Mouse (Mus musculus) hindbrain, embryonic 14.5 days (tissue): ENCODE measurements around the gene Ascc2. TPM values are rescaled to one million over a fixed set of nuclear protein-coding genes. Genes with fewer than 3 reads are reported as not detected.

Experiments used
- ATAC-seq: fragments of 200-750 bp; cut with Nextera tagmentation; 2 replicates; pipeline ENCODE4 v1.8.0; 2017; ENCODE audit warnings: moderate number of reproducible peaks, mild to moderate bottlenecking, moderate TSS enrichment, moderate library complexity; ENCODE audit not compliant: low FRiP score
- DNase-seq: peaks from one replicate; pipeline ENCODE4 v3.0.0-alpha.2; 2015; ENCODE audit warnings: low spot score
- H3K27ac ChIP-seq: fragments of 300-500 bp; sonication (generic); 2 replicates; pipeline ENCODE4 v1.5.1; 2014; ENCODE audit warnings: mild to moderate bottlenecking, moderate library complexity
- H3K27me3 ChIP-seq: fragments of 300-500 bp; sonication (generic); 2 replicates; pipeline ENCODE4 v1.6.1; 2014; ENCODE audit warnings: mild to moderate bottlenecking, low read length, mixed read lengths; ENCODE audit not compliant: control insufficient read depth, insufficient read depth
- H3K36me3 ChIP-seq: fragments of 300-500 bp; sonication (generic); replicated peaks from 2 replicates; pipeline ENCODE4 v1.6.1; 2014; ENCODE audit not compliant: control insufficient read depth, insufficient read depth
- H3K4me1 ChIP-seq: fragments of 300-500 bp; sonication (generic); replicated peaks from 2 replicates; pipeline ENCODE4 v1.6.1; 2014; ENCODE audit warnings: antibody characterized with exemption, low read length, mixed read lengths; ENCODE audit not compliant: control insufficient read depth, insufficient read depth
- H3K4me2 ChIP-seq: fragments of 300-500 bp; sonication (generic); replicated peaks from 2 replicates; pipeline ENCODE4 v1.6.1; 2014; ENCODE audit warnings: mild to moderate bottlenecking, moderate library complexity
- H3K4me3 ChIP-seq: fragments of 300-500 bp; sonication (generic); replicated peaks from 2 replicates; pipeline ENCODE4 v1.5.1; 2014; ENCODE audit warnings: mild to moderate bottlenecking, low read length
- H3K9ac ChIP-seq: fragments of 300-500 bp; sonication (generic); 2 replicates; pipeline ENCODE4 v1.6.1; 2014
- H3K9me3 ChIP-seq: fragments of 300-500 bp; sonication (generic); 2 replicates; pipeline ENCODE4 v1.6.1; 2016; ENCODE audit warnings: low read length; ENCODE audit not compliant: control insufficient read depth
- WGBS: fragments of 180-500 bp; shearing (Covaris S2); extraction: QIAGEN DNeasy Blood & Tissue Kit; methylation state at CpG from one replicate; pipeline ENCODE4 v1.1.7; 2014; 5-methylcytosine and 5-hydroxymethylcytosine counted together
- polyA plus RNA-seq: library from polyadenylated mRNA; unstranded; fragments of >200 nt; fragmentation: Nextera tagmentation; extraction: Ambion mirVana; gene quantifications from 2 replicates; pipeline ENCODE4 v1.2.1, GENCODE M21; 2014

Gene Ascc2
- polyA plus RNA-seq, 1 experiment from 2014 or later, result 20.2 TPM

- peaks cover 26% of the 10 kb centered on the region; the same call in 1 of the 2 replicates for H3K36me3 ChIP-seq
- H3K27me3 ChIP-seq, result no peaks in the 10 kb centered on the region
- no peak overlapping the region for H3K9ac ChIP-seq
- no peak overlapping the region for H3K4me3 ChIP-seq
- H3K4me2 ChIP-seq, result no peak overlapping the region
- peaks cover 6% of the 10 kb centered on the region; the same call in 1 of the 2 replicates for H3K4me1 ChIP-seq
- WGBS, result 87% methylated on average over 9 of the region's 9 CpGs
- H3K27ac ChIP-seq, result no peak overlapping the region
- DNase-seq (no peak), ATAC-seq (no peak)
- no peaks in the 10 kb centered on the region for H3K9me3 ChIP-seq
These were observed 82.4 kb downstream of the Ascc2 start for GRCm38 (mm10) chr11:4719961-4720360.

GRCm38 (mm10) chr11:4720393-4720792 is 82.8 kb downstream of the Ascc2 start:
- H3K27me3 ChIP-seq, result no peaks in the 10 kb centered on the region
- no peak overlapping the region for H3K4me3 ChIP-seq
- ATAC-seq (no peak), DNase-seq (no peak)
- WGBS, result 59% methylated on average over 11 of the region's 11 CpGs
- H3K4me2 ChIP-seq, result no peak overlapping the region
- no peak overlapping the region for H3K9ac ChIP-seq
- H3K4me1 ChIP-seq, result peaks cover 6% of the 10 kb centered on the region; the same call in 1 of the 2 replicates
- H3K27ac ChIP-seq, result no peak overlapping the region
- peaks cover 31% of the 10 kb centered on the region; the same call in 1 of the 2 replicates for H3K36me3 ChIP-seq
- no peaks in the 10 kb centered on the region for H3K9me3 ChIP-seq

GRCm38 (mm10) chr11:4720900-4721580 is 83.5 kb downstream of the Ascc2 start:
- WGBS, result 41% methylated on average over 7 of the region's 7 CpGs
- H3K4me1 ChIP-seq, result peaks cover 6% of the 10 kb centered on the region; the same call in 1 of the 2 replicates
- peaks cover 32% of the 10 kb centered on the region; the same call in 1 of the 2 replicates for H3K36me3 ChIP-seq
- DNase-seq (no peak), ATAC-seq (no peak)
- H3K9me3 ChIP-seq, result no peaks in the 10 kb centered on the region
- no peak overlapping the region for H3K27ac ChIP-seq
- no peak overlapping the region for H3K9ac ChIP-seq
- no peak overlapping the region for H3K4me2 ChIP-seq
- no peaks in the 10 kb centered on the region for H3K27me3 ChIP-seq
- H3K4me3 ChIP-seq, result no peak overlapping the region

GRCm38 (mm10) chr11:4721728-4722127 is 84.2 kb downstream of the Ascc2 start:
- no peak for ATAC-seq
- 80% methylated on average over 8 of the region's 8 CpGs for WGBS
- H3K36me3 ChIP-seq, result peaks cover 32% of the 10 kb centered on the region; the same call in 1 of the 2 replicates

GRCm38 (mm10) chr11:4729603-4730002 is 92.1 kb downstream of the Ascc2 start:
- H3K9ac ChIP-seq, result no peak overlapping the region
- ATAC-seq (no peak), DNase-seq (peak; percentile 55)
- no peaks in the 10 kb centered on the region for H3K27me3 ChIP-seq
- H3K9me3 ChIP-seq, result no peaks in the 10 kb centered on the region
- H3K36me3 ChIP-seq, result peaks cover 13% of the 10 kb centered on the region; the same call in 1 of the 2 replicates
- no peak overlapping the region for H3K4me2 ChIP-seq
- WGBS, result 44% methylated on average over 12 of the region's 12 CpGs
- peaks cover 7% of the 10 kb centered on the region; the same call in 1 of the 2 replicates for H3K4me1 ChIP-seq
- no peak overlapping the region for H3K27ac ChIP-seq
- H3K4me3 ChIP-seq, result no peak overlapping the region

More at GRCm38 (mm10) chr11:4721728-4722127, 84.2 kb downstream of the Ascc2 start:
- Histone ChIP-seq H3K4me1 (peaks cover 6% of the 10 kb centered on the region; the same call in 1 of the 2 replicates), H3K9me3 (no peaks in the 10 kb centered on the region), H3K27ac (no peak overlapping the region), H3K4me2 (no peak overlapping the region), H3K27me3 (no peaks in the 10 kb centered on the region), H3K9ac (no peak overlapping the region), H3K4me3 (no peak overlapping the region)
- no peak for DNase-seq

GRCm38 (mm10) chr11:4730096-4730495 is 92.5 kb downstream of the Ascc2 start:
- Histone ChIP-seq H3K36me3 (peaks cover 9% of the 10 kb centered on the region; the same call in 1 of the 2 replicates), H3K4me3 (no peak overlapping the region), H3K27ac (no peak overlapping the region), H3K9me3 (no peaks in the 10 kb centered on the region), H3K4me2 (no peak overlapping the region), H3K27me3 (no peaks in the 10 kb centered on the region), H3K4me1 (peaks cover 7% of the 10 kb centered on the region; the same call in 1 of the 2 replicates), H3K9ac (no peak overlapping the region)
- WGBS, result 88% methylated on average over 6 of the region's 6 CpGs
- DNase-seq, result no peak
- ATAC-seq, result no peak

- ATAC-seq (no peak), DNase-seq (no peak)
- Histone ChIP-seq H3K9me3 (no peaks in the 10 kb centered on the region), H3K4me1 (peaks cover 7% of the 10 kb centered on the region; the same call in 1 of the 2 replicates), H3K9ac (no peak overlapping the region), H3K4me3 (no peak overlapping the region), H3K27me3 (no peaks in the 10 kb centered on the region), H3K36me3 (peaks cover 5% of the 10 kb centered on the region; the same call in 1 of the 2 replicates), H3K27ac (no peak overlapping the region), H3K4me2 (no peak overlapping the region)
- WGBS, result 77% methylated on average over 5 of the region's 5 CpGs
These were observed 93.4 kb downstream of the Ascc2 start for GRCm38 (mm10) chr11:4730913-4731312.

- ATAC-seq (no peak), DNase-seq (no peak)
- WGBS, result 69% methylated on average over 7 of the region's 7 CpGs
- H3K27ac ChIP-seq, result no peak overlapping the region
- H3K9me3 ChIP-seq, result no peaks in the 10 kb centered on the region
- no peaks in the 10 kb centered on the region for H3K27me3 ChIP-seq
- H3K4me2 ChIP-seq, result no peak overlapping the region
- no peak overlapping the region for H3K9ac ChIP-seq
- H3K4me3 ChIP-seq, result no peak overlapping the region
- H3K4me1 ChIP-seq, result peaks cover 7% of the 10 kb centered on the region; the same call in 1 of the 2 replicates
- peaks cover 5% of the 10 kb centered on the region; the same call in 1 of the 2 replicates for H3K36me3 ChIP-seq
These were observed 94.2 kb downstream of the Ascc2 start for GRCm38 (mm10) chr11:4731781-4732180.

GRCm38 (mm10) chr11:4734179-4734578 is 96.6 kb downstream of the Ascc2 start:
- Histone ChIP-seq H3K9ac (no peak overlapping the region), H3K27ac (no peak overlapping the region), H3K4me3 (no peak overlapping the region), H3K9me3 (no peaks in the 10 kb centered on the region), H3K4me1 (peaks cover 7% of the 10 kb centered on the region; the same call in 1 of the 2 replicates), H3K27me3 (no peaks in the 10 kb centered on the region), H3K36me3 (no peaks in the 10 kb centered on the region; the same call in 1 of the 2 replicates), H3K4me2 (no peak overlapping the region)
- ATAC-seq (no peak), DNase-seq (no peak)
- WGBS, result 37% methylated on average over 12 of the region's 12 CpGs
